Mouse (Mus musculus) spleen, adult 12 weeks (tissue): Measurements from ENCODE around the gene Ufsp1.

ENCODE experiments used
- DNase-seq: peaks from one replicate; pipeline ENCODE4 v3.0.0; 2022; ENCODE audit warnings: low spot score

Ufsp1 gene

GRCm38 (mm10) chr5:137295712-137296111 lies 1.3 kb downstream of the Ufsp1 start:
- DNase-seq, result no peak

- no peak for DNase-seq
Observed at GRCm38 (mm10) chr5:137297126-137297525, 2.7 kb downstream of the Ufsp1 start.

DNA sequence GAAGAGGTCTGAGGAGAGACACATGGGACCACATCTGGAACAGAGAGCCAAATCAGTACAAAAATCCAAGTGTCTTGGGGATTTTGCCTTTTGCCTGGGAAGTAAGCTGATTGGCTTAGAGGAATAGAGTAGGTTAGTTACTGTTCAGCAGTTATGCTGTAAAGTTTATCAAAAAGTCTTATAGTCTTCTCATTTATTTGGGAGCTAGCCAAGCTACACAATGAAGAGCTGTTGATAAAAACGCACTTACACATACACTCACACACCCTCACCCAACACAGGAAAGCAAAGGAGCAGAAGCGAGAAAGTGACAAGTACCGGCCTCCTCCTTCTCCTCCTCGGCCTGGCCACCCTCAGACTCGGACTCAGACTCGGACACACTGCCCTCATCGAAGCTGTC lies 4.8 kb downstream of the Ufsp1 start:
- DNase-seq, result no peak

DNA sequence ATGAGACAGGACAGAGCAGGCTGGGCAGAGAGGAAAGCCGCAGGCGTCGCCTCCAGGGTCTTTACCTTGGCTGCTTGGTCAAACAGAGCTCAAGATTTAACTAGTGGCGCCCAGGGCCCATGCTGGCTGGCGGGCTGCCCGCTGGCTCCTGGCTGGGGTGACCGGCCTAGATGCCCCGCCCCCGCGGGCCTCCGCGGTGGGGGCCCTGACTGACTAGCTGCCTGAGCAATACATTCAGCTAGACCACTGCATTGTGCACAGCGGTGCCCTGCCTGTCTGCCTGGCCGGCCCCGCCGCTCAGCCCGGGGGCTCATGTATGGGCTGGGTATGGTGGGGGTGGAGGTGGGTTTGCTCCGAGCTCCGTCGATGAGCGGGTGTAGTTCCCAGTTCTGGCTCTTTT lies 6.8 kb downstream of the Ufsp1 start:
- DNase-seq, result no peak

GRCm38 (mm10) chr5:137303609-137304008 lies 9.2 kb downstream of the Ufsp1 start:
- DNase-seq, result no peak

GRCm38 (mm10) chr5:137304165-137304564 lies 9.7 kb downstream of the Ufsp1 start:
- no peak for DNase-seq

DNA sequence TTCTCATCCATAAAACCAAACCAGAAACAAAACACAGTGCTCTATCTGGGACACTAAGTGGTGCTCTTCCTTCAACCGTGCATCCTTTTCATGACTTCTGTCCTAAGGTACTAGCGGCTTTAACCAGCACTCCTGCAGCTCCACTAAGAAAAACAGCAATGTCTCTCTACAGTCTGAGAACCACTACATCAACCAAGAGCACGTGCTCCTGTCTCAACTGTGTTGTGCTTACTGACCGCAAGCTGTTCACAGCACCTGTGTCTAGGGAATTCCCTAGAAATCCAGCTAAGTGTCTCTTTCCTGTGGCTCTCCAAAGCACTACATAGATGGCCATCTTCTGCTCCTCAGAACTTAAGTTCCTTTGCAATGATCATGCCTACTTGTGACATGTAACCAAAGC lies 10.4 kb downstream of the Ufsp1 start:
- no peak for DNase-seq

DNA sequence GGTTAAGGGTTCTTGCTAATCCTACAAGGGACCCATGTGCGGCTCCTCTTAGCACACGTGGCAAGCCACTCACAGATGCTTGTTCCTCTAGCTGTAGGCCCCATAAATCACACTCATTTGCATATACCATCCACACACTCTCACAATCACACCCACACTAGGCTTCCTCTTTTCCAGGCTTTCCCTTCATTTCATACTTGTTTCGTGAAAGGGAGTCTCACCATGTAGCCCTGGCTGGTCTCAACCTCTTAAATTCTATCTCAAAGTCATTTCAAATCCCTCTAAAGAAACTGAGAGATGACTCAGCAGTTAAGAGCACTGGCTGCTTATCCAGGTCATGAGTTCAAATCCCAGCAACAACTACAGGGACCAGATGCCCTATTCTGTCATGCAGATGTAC lies 11.4 kb downstream of the Ufsp1 start:
- DNase-seq, result no peak

- no peak for DNase-seq
Observed at GRCm38 (mm10) chr5:137306439-137307005, 12.1 kb downstream of the Ufsp1 start.

DNA sequence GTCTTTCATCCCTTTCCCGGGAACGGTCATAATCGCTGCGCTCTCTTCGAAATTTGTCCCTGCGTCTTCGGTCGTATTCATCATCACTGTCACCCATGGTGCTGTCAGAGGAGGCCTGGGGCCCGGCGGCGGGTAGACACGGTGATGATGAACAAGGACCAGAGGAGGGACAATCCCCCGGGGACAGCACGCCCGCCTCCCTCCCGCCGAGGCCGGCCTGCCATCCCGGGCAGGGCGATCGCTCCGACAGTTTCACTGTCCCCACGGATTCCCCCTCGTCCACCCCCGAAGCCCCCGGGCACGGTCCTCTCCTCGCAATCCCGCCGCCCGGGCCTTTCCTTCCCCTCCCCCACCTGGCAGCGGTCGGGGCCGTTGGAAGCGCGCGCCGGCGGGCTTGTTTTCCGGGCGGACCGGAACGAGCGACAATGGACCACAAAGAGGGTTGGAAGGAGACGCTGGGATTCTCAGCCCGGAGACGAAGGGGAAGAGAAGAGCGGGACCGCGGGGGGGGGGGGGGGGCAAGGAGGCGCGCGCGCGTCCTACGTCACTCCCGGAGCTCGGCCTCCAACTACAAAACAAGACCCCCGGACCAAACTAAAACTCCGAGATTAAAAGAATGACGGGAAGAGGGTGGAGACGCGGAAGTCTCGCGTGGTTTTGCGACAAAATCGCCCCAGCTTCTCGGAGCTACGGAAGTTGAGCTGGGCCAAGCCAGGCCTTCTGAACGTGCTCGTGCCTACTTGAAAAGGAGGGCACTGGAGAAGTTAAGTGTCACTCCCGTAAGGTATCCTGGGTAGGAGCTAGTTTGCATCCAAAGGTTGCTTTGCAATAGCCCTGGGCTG lies 12.9 kb downstream of the Ufsp1 start, which contains the start of gene Srrt:
Srrt (minus strand) TSS at position 604 of the 842 bp plus-strand sequence.
- DNase-seq, result peak; percentile 82

GRCm38 (mm10) chr5:137308356-137308755 lies 13.9 kb downstream of the Ufsp1 start:
- DNase-seq, result no peak

DNA sequence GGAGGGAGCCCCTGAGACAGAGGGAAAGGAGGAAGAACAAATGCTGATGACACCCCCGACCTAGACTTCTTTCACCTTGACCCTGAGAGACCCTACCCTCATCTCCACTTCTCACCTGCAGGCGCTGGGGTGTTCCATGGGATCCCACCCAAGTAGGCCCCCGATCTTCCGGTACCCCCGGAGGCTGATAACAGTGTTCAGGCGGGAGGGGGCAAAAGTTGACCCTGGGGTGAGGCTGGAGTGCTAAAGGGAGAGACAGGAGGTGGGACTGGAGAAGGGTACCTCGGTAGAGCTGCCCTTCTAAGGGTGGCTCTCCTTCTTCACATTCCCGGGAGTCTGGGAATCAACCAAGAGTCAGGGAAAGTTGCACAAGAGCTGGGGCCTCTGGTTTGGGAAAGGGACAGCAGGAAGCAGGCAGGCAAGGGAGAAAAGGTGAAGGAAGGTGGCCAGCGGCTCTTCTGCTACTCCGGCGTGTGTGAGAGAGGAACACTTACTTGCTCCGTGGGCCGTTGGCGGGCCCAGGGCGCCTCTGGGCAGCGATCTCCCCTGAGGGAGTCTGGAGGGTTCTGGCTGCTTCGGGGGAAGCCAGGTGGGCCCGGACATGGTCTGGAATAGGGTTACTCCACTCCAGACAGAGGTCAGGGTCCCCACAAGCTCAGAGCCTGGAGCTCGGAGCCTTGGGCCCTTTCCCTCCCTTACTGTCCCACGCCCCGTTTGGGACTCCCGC lies 19.2 kb downstream of the Ufsp1 start:
- DNase-seq, result no peak

- DNase-seq, result no peak
Observed at GRCm38 (mm10) chr5:137314193-137315083, 20.0 kb downstream of the Ufsp1 start, which contains the start of gene Trip6. Trip6 (minus strand) TSS chr5:137314404.

DNA sequence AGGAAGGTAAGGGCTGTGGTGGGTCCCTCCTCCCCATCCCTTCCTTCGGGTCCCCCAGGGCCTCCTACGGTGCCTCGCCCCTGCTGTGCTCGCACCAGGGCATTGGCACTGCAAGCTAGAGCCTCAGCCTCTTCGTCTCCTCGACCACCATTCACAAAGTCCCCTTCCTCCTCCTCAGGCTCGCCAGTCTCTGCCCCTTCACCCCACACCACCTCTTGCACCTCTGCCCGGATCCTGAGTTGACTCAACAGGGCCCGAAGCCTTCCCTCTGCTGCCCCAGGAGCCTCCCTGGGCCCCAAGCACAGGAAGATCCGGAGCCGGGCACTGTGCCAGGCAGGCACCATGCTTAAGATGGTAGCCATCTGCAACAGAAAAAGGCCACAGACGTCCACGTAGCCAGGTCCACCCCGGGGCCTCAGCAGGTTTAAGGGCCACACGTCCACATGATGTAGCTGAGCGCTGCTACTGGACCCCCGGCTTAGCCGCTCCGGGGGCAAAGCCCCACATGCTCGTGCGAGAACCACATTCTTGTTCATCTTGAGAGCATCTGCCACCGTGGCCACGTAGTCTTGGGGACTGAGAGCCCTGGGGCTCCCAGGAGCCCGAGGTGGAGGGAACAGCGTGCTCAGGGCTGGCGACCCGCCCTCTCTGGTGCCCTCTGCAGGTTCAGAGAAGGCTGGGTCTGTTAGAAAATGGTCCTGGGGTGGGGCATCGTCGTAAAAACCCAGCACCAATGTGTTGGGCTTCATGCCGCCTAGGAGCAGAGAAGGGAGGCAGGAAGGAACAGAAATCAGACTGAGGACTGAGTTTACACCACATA lies 20.9 kb downstream of the Ufsp1 start:
- no peak for DNase-seq

- DNase-seq, result no peak
Observed at GRCm38 (mm10) chr5:137317361-137317760, 22.9 kb downstream of the Ufsp1 start.

- DNase-seq, result no peak
Observed at GRCm38 (mm10) chr5:137318570-137318969, 24.1 kb downstream of the Ufsp1 start.

GRCm38 (mm10) chr5:137320996-137321395 lies 26.6 kb downstream of the Ufsp1 start:
- no peak for DNase-seq

DNA sequence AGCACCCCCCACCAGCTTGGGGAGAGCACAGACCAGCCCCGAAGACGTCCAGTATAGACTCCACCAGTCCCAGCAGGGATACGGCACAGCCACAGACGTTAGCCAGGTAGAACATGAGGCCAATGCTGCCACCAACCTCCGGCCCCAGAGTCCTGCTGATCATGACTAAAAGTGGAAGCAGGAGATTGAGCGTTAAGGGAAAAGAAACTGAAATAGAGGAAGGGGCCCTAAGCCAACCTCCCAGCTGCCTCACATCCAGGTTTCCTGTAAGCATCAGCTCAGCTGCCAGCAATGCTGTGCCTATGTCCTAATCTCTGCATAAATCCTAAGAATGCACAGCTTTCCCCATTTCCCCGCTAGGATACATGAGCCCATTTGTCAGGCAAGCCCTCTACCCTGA lies 36.5 kb downstream of the Ufsp1 start:
- DNase-seq, result no peak

- no peak for DNase-seq
Observed at GRCm38 (mm10) chr5:137332857-137333511, 38.6 kb downstream of the Ufsp1 start.

DNA sequence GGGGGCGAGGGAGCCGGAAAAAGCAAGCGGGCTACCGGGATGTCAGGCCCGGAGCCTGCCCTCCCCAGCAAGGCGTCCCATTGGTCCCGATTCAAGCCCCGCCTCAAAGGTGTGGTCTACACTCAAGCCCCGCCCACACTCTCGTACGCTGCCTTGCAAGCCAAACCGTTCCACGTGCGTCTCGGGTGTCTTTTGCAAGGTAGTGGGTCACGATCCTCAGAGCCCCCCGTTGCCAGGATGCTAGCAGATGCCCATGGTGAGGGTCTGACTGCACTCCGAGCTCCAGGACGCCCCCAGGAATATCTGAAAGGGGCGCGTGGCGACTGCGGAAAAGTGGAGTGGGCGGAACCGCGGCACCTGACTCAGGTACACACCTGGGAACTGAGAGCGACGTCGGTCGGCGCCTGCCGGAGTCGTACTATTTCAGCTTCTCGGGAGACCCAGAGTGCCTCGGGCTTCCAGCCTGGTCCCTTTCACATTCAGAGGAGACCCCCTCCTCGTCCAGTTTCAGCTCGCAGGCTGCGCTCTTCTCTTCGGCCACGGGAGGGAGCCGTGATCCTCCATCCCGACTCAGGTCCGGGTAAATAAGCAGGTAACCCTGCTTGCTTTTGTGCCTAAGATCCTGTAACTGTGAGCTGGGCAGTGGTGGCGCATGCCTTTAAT lies 39.2 kb downstream of the Ufsp1 start, which contains the start of gene Slc12a9:
Slc12a9 (minus strand) TSS at position 86 of the 663 bp plus-strand sequence.
- DNase-seq, result peak; percentile 85
